Mouse (Mus musculus) spleen, adult 2 months (tissue): ENCODE data around the gene Pacsin1.

Source experiments
- CTCF ChIP-seq: fragments of 200-500 bp; IDR thresholded peaks from 2 replicates; pipeline ENCODE4 v1.5.1; 2011; ENCODE audit warnings: mild to moderate bottlenecking, inconsistent platforms; ENCODE audit not compliant: insufficient read depth, insufficient read length, insufficient replicate concordance; ENCODE audit errors: extremely low read depth
- POLR2A ChIP-seq: fragments of 200-500 bp; IDR thresholded peaks from 2 replicates; pipeline ENCODE4 v1.6.1; 2011; ENCODE audit warnings: low read depth, low read length, inconsistent platforms

DNA sequence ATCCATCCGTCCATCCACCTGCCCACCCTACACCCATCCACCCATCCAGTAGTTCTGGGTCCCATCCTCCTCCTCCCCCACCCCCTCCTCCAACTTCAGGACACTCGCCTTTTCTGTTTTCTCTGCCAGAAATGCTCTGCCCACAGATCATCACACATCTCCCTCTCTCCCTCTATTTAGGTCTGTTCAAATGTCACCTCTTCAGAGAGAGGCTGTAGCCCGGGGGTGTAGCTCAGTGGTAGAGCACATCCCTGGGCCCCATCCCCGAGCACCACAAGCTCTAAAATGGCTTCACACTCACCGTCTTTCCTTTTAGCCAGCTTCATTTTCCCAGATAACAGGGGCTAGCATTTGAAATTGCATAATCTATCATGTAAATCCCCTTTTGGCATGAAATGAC is 22.4 kb downstream of the Pacsin1 start:
- TF ChIP-seq CTCF (no peak), POLR2A (no peak)
